In the genomic region with DNA sequence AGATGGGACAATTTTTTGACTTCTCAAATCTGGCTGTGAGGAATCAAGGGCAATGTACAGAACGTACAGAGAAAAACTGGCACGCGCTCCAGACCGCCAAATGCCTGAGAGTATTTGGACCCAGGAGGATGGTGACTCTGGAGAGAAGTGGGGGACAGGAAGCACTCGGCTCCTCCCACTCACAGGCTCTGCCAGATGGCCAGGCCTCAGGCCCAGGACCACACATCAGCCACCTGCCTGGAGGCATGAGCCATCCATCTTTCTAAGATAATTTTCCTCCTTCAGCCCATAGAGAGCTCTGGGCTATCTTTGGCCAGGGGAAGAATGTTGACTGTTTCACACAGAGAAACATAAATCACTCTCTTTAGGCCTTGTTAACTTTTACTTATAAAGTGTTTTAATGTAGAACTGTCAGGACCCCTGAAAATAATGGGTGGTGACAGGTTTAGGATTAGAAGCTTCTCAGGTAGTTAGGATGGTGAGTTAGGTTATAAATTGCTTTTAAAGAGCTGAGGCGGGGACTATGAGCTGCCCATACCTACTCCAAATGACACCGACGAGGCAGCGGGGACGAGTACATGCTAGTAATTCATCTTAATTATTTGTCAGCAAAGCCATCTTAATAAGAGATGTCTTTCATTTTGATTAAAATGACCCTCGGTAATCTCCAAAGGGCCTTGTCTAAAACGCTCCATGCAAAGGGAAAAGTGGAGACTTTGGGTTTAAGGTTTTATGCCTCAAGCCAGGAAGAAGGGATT, we compare ENCODE assay signal across 10 mouse cellular contexts.
DNase-seq lines count a peak whose midpoint lies in the region; ATAC-seq and TF ChIP-seq lines count a peak whose summit lies in the region.
"Had no signal": no experiment of that assay in that cellular context is flagged by ENCODE, and none has a peak within 500 bp of the region (broad histone marks: within the 10 kb centered on the region; RNA-seq: fewer than 3 reads in every experiment).

No protein-coding gene starts in this region.

- no peaks in the 10 kb centered on the region for H3K36me3 ChIP-seq in intestine, embryonic 15.5 days
- no peaks in the 10 kb centered on the region for H3K36me3 ChIP-seq in intestine, postnatal 0 days (ENCODE audit: control insufficient read depth, insufficient read depth)
- no peaks in the 10 kb centered on the region for H3K36me3 ChIP-seq in E14TG2a.4 (ENCODE audit: insufficient read depth, low read length)
- H3K36me3 ChIP-seq in hindbrain, embryonic 15.5 days: no peaks in the 10 kb centered on the region
- no peaks in the 10 kb centered on the region for H3K36me3 ChIP-seq in stomach, postnatal 0 days (ENCODE audit: control insufficient read depth, insufficient read depth, low read length)
- H3K36me3 ChIP-seq: midbrain, embryonic 12.5 days had no signal

- H3K27ac ChIP-seq in intestine, embryonic 15.5 days: no peak overlapping the region
- H3K27ac ChIP-seq in intestine, postnatal 0 days (ENCODE audit: low read depth, low read length): no peak overlapping the region
- no peak overlapping the region for H3K27ac ChIP-seq in hindbrain, embryonic 15.5 days (replicated peaks)
- H3K27ac ChIP-seq in stomach, postnatal 0 days (replicated peaks): no peak overlapping the region
- H3K27ac ChIP-seq: midbrain, embryonic 12.5 days had no signal

- WGBS in intestine, embryonic 15.5 days: 59% methylated on average over 12 of the region's 12 CpGs
- WGBS in intestine, postnatal 0 days: 70% methylated on average over 12 of the region's 12 CpGs
- WGBS in hindbrain, embryonic 15.5 days: 59% methylated on average over 12 of the region's 12 CpGs
- WGBS in stomach, postnatal 0 days: 56% methylated on average over 12 of the region's 12 CpGs

- H3K9ac ChIP-seq in intestine, embryonic 15.5 days: no peak overlapping the region
- H3K9ac ChIP-seq in intestine, postnatal 0 days (ENCODE audit: low read depth, low read length): no peak overlapping the region
- H3K9ac ChIP-seq in hindbrain, embryonic 15.5 days: no peak overlapping the region
- H3K9ac ChIP-seq in stomach, postnatal 0 days (ENCODE audit: low read length): no peak overlapping the region
- H3K9ac ChIP-seq: midbrain, embryonic 12.5 days had no signal

- no peak overlapping the region for H3K4me3 ChIP-seq in intestine, embryonic 15.5 days (replicated peaks)
- no peak overlapping the region for H3K4me3 ChIP-seq in intestine, postnatal 0 days (ENCODE audit: low read depth, low read length)
- 0 out of 2 replicates have a peak overlapping the region, but pooled peaks have one; percentile 7 for H3K4me3 ChIP-seq in E14TG2a.4 (replicated peaks; ENCODE audit: low read length)
- no peak overlapping the region for H3K4me3 ChIP-seq in hindbrain, embryonic 15.5 days
- no peak overlapping the region for H3K4me3 ChIP-seq in stomach, postnatal 0 days (ENCODE audit: low read depth, low read length)
- H3K4me3 ChIP-seq: midbrain, embryonic 12.5 days had no signal

- no peak overlapping the region for H3K4me2 ChIP-seq in intestine, embryonic 15.5 days (replicated peaks)
- H3K4me2 ChIP-seq in intestine, postnatal 0 days (replicated peaks; ENCODE audit: low read depth): no peak overlapping the region
- no peak overlapping the region for H3K4me2 ChIP-seq in hindbrain, embryonic 15.5 days
- H3K4me2 ChIP-seq in stomach, postnatal 0 days (replicated peaks; ENCODE audit: low read depth): no peak overlapping the region
- H3K4me2 ChIP-seq: midbrain, embryonic 12.5 days had no signal

- peak; percentile 67 for DNase-seq in cerebellum, adult 9-11 months
- DNase-seq in thymus, adult 18-20 months: no peak
- no peak for DNase-seq in stomach, postnatal 0 days (ENCODE audit: low spot score)
- DNase-seq in adrenal gland, adult 2 months: no peak
- DNase-seq: layer of hippocampus, postnatal 36 days had no signal

- TF ChIP-seq CTCF in intestine, postnatal 0 days (IDR thresholded peaks at IDR 0.05; ENCODE audit: low read depth): no peak
- no peak for TF ChIP-seq CTCF in E14TG2a.4 (conservative IDR thresholded peaks at IDR 0.05; ENCODE audit: low read length)
- no peak for TF ChIP-seq CTCF in stomach, postnatal 0 days (IDR thresholded peaks at IDR 0.05; ENCODE audit: low read depth)

- H3K27me3 ChIP-seq in intestine, embryonic 15.5 days (replicated peaks): no peaks in the 10 kb centered on the region
- no peaks in the 10 kb centered on the region for H3K27me3 ChIP-seq in intestine, postnatal 0 days (replicated peaks; ENCODE audit: control insufficient read depth, insufficient read depth, low read length)
- no peaks in the 10 kb centered on the region for H3K27me3 ChIP-seq in E14TG2a.4 (ENCODE audit: insufficient read depth, low read length)
- no peaks in the 10 kb centered on the region for H3K27me3 ChIP-seq in hindbrain, embryonic 15.5 days
- H3K27me3 ChIP-seq in stomach, postnatal 0 days (ENCODE audit: control insufficient read depth, insufficient read depth, low read length): no peaks in the 10 kb centered on the region
- H3K27me3 ChIP-seq: midbrain, embryonic 12.5 days had no signal

- ATAC-seq in intestine, embryonic 15.5 days: peak; percentile 25; the same call in 1 of the 2 replicates
- ATAC-seq in intestine, postnatal 0 days: no peak
- peak; percentile 62 for ATAC-seq in hindbrain, embryonic 15.5 days (ENCODE audit: low FRiP score, low read depth)
- no peak for ATAC-seq in stomach, postnatal 0 days (ENCODE audit: low FRiP score, low TSS enrichment)

- no peaks in the 10 kb centered on the region for H3K9me3 ChIP-seq in intestine, embryonic 15.5 days
- no peaks in the 10 kb centered on the region for H3K9me3 ChIP-seq in intestine, postnatal 0 days (ENCODE audit: control insufficient read depth)
- no peaks in the 10 kb centered on the region for H3K9me3 ChIP-seq in E14TG2a.4 (ENCODE audit: low read length)
- no peaks in the 10 kb centered on the region for H3K9me3 ChIP-seq in hindbrain, embryonic 15.5 days
- H3K9me3 ChIP-seq in stomach, postnatal 0 days (ENCODE audit: control insufficient read depth, low read length): no peaks in the 10 kb centered on the region
- H3K9me3 ChIP-seq: midbrain, embryonic 12.5 days had no signal

- no peak for TF ChIP-seq EP300 in stomach, postnatal 0 days (optimal IDR thresholded peaks at IDR 0.05)

- H3K4me1 ChIP-seq in intestine, embryonic 15.5 days (replicated peaks): 0 out of 2 replicates have a peak, but pooled peaks cover 6% of the 10 kb centered on the region
- no peaks in the 10 kb centered on the region for H3K4me1 ChIP-seq in intestine, postnatal 0 days (replicated peaks; ENCODE audit: control insufficient read depth, insufficient read depth, low read length)
- H3K4me1 ChIP-seq in E14TG2a.4 (replicated peaks; ENCODE audit: low read depth, low read length): peaks cover 43% of the 10 kb centered on the region
- H3K4me1 ChIP-seq in hindbrain, embryonic 15.5 days (replicated peaks): peaks cover 17% of the 10 kb centered on the region
- H3K4me1 ChIP-seq in stomach, postnatal 0 days (replicated peaks; ENCODE audit: control insufficient read depth, insufficient read depth): no peaks in the 10 kb centered on the region

Comparison
In these comparisons a context has a peak if more than half of its experiments do, and no peak if none do; other contexts are left out.
1. ATAC-seq: peak in intestine, embryonic 15.5 days (single experiment) and hindbrain, embryonic 15.5 days (single experiment); none in intestine, postnatal 0 days (single experiment) and stomach, postnatal 0 days (single experiment).